Mouse (Mus musculus) lung, adult 2 months (tissue): Measurements from ENCODE around the gene Dlec1. TPM values are rescaled to one million over a fixed set of nuclear protein-coding genes. Genes with fewer than 3 reads are reported as not detected.

ENCODE experiments used
- DNase-seq: peaks from one replicate; pipeline ENCODE4 v3.0.0; 2022
- H3K4me1 ChIP-seq: fragments of 200-500 bp; 2 replicates; pipeline ENCODE4 v1.6.1; 2011; ENCODE audit warnings: low read length; ENCODE audit not compliant: control insufficient read depth, insufficient read depth
- H3K4me3 ChIP-seq: fragments of 200-500 bp; replicated peaks from 2 replicates; pipeline ENCODE3; 2011; ENCODE audit warnings: low read depth, mild to moderate bottlenecking, control low read depth, low read length; ENCODE audit errors: extremely low read depth
- CTCF ChIP-seq: fragments of 200-500 bp; IDR thresholded peaks from 2 replicates; pipeline ENCODE4 v1.5.1; 2011; ENCODE audit warnings: mild to moderate bottlenecking, low read length, control low read depth; ENCODE audit not compliant: insufficient read depth
- POLR2A ChIP-seq: fragments of 200-500 bp; IDR thresholded peaks from 2 replicates; pipeline ENCODE4 v1.6.1; 2011; ENCODE audit warnings: low read depth, mild to moderate bottlenecking, control low read depth, low read length, borderline replicate concordance; ENCODE audit errors: extremely low read depth
- WGBS: fragments of 180-500 bp; shearing (Covaris S2); methylation state at CpG from one replicate; pipeline ENCODE4 v1.1.7; 2018; 5-methylcytosine and 5-hydroxymethylcytosine counted together
- polyA plus RNA-seq: library from polyadenylated mRNA; depleted of rRNA; stranded (reverse); fragments of >200 nt; gene quantifications from 2 replicates; pipeline ENCODE4 v1.2.3, GENCODE M21; 2012; rRNA removed

Gene Dlec1
- polyA plus RNA-seq, result 5.1 and 5.5 TPM in 2 replicates

- peak within 1 kb of the TSS; percentile 67 for H3K4me3 ChIP-seq
- TF ChIP-seq POLR2A, result peak; percentile 30; the same call in 1 of the 2 replicates
- no peak for TF ChIP-seq CTCF
- 2% methylated on average over 44 of the region's 44 CpGs for WGBS
- H3K4me1 ChIP-seq, result no peaks in the 10 kb centered on the region
- peak; percentile 69 for DNase-seq
Measured at GRCm38 (mm10) chr9:119101992-119102782, at the start of gene Dlec1. TSS of gene Dlec1 (plus strand) at chr9:119102478.

GRCm38 (mm10) chr9:119053964-119054576 is 48.2 kb upstream of the Dlec1 start:
- no peak for DNase-seq
- WGBS, result 62% methylated on average over 9 of the region's 9 CpGs
- H3K4me1 ChIP-seq, result peaks cover 12% of the 10 kb centered on the region; the same call in 1 of the 2 replicates
- H3K4me3 ChIP-seq, result no peak overlapping the region
- TF ChIP-seq CTCF (no peak), POLR2A (no peak)

- WGBS, result 80% methylated on average over 4 of the region's 4 CpGs
- no peak overlapping the region for H3K4me3 ChIP-seq
- H3K4me1 ChIP-seq, result peaks cover 12% of the 10 kb centered on the region; the same call in 1 of the 2 replicates
- no peak for DNase-seq
- TF ChIP-seq POLR2A (no peak), CTCF (no peak)
Measured at GRCm38 (mm10) chr9:119055336-119055735, 46.9 kb upstream of the Dlec1 start.

DNA sequence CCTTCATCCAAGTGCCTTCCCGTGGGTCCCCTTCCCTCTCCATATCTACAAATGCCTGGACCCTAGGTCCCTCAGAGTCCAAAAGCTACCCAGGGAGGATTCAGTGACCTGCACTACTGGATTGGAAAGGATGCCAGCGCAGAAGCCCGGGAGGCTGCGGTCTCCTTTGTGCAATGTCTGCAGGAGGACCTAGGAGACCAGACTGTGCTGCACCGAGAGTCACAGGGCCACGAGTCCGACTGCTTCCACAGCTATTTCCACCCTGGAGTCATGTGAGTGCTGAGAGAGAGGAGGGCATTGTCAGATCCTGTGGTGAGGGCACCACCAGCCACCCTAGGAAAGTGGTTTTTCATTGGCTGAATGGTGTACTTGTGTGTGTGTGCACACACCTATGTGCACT is 44.0 kb upstream of the Dlec1 start:
- TF ChIP-seq CTCF, result no peak
- no peak for TF ChIP-seq POLR2A
- no peak for DNase-seq
- Histone ChIP-seq H3K4me3 (no peak overlapping the region), H3K4me1 (no peaks in the 10 kb centered on the region)
- WGBS, result 75% methylated on average over 7 of the region's 7 CpGs

- no peak overlapping the region for H3K4me3 ChIP-seq
- H3K4me1 ChIP-seq, result no peaks in the 10 kb centered on the region
- TF ChIP-seq POLR2A, result no peak
- TF ChIP-seq CTCF, result no peak
- 87% methylated on average over 10 of the region's 10 CpGs for WGBS
- DNase-seq, result no peak
Measured at GRCm38 (mm10) chr9:119060701-119061100, 41.6 kb upstream of the Dlec1 start.

DNA sequence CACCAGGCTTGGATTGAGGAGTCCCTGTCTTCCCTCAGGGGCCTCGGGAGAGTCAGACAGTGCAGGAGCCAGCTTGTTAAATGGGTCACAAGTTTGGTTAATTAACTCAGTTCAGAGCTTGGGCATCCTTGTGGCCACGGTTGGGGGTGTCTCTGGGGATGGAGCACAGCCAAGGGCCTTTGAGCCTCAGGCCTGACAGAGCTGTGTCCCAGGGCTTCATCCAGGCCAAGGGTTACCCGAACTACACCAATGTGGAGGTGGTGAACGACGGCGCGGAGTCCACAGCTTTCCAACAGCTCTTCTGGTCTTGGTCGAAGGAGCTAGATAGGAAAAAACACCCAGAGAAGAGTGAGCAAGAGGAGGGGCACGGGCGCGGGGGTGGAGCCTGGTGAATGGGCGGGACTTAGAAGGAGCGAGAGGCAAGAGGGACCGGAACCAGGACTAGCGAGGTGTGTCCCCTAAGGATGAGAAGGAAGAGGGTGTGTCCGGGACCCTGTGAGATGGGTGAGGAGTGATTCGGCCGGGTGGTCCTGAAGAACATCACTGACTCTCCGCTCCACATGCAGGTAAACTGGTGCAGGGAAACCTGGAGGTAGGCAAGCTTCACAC is 39.1 kb upstream of the Dlec1 start:
- no peaks in the 10 kb centered on the region for H3K4me1 ChIP-seq
- WGBS, result 43% methylated on average over 19 of the region's 19 CpGs
- H3K4me3 ChIP-seq, result peak overlapping the region; percentile 20
- no peak for DNase-seq
- TF ChIP-seq POLR2A (no peak), CTCF (no peak)

DNA sequence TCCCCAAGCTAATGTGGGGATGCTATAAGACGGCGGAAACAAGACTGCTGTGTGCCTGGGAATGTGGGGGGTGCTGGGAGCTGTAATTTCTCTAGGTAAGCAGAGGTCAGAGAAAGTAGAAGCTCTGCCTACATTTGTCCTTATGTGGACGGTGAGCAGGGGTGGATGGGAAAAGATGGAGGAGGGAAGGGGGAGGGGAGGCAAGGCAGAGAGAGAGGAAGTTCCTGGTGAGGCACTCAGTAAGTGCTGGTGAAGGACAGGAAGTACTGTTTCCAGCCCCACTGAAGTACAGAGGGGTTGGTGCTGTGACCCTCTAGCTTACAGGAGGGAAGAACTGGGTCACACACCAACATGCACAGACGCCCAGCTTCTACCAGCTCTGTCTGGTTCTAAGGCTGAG is 38.0 kb upstream of the Dlec1 start:
- WGBS, result 59% methylated on average over 4 of the region's 4 CpGs
- no peak for DNase-seq
- TF ChIP-seq POLR2A, result no peak
- no peak for TF ChIP-seq CTCF
- H3K4me3 ChIP-seq, result no peak overlapping the region
- H3K4me1 ChIP-seq, result no peaks in the 10 kb centered on the region

DNA sequence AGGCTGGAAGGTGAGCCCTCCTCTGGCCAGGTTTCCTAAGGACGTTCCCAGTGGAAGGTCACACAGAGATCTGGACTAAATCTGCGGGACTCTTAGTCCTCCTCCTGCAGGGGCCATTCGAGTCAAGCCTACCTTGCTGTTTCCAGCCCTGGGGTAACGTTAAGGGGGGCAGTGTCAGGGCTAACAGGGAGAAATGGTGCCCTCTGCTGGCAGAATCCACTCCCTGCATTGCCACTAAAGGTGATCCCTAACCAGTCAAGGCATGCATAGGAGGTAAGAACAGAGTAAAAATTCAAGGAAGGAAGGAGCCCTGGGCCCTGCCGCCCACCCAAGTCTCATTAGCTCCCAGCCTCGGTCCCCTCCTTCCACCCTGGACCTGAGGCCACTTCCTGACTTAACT is 34.7 kb upstream of the Dlec1 start:
- DNase-seq, result peak; percentile 81
- Histone ChIP-seq H3K4me3 (no peak overlapping the region), H3K4me1 (no peaks in the 10 kb centered on the region)
- 4% methylated on average over 6 of the region's 6 CpGs for WGBS
- TF ChIP-seq CTCF (peak; percentile 92), POLR2A (no peak)

- WGBS, result 69% methylated on average over 11 of the region's 11 CpGs
- no peak overlapping the region for H3K4me3 ChIP-seq
- DNase-seq, result peak; percentile 24
- no peak for TF ChIP-seq CTCF
- TF ChIP-seq POLR2A, result no peak
- no peaks in the 10 kb centered on the region for H3K4me1 ChIP-seq
Measured at GRCm38 (mm10) chr9:119068266-119068665, 34.0 kb upstream of the Dlec1 start.

GRCm38 (mm10) chr9:119070173-119070825 is 32.0 kb upstream of the Dlec1 start:
- no peak for TF ChIP-seq CTCF
- Histone ChIP-seq H3K4me3 (no peak overlapping the region), H3K4me1 (no peaks in the 10 kb centered on the region)
- DNase-seq, result no peak
- WGBS, result 72% methylated on average over 13 of the region's 13 CpGs
